Mouse (Mus musculus): ENCODE measurements around the gene Ssh2.

GRCm38 (mm10) chr11:77456866-77457265 lies 240.8 kb downstream of the Ssh2 start:
- no peak for TF ChIP-seq CTCF (IDR thresholded peaks at IDR 0.05; ENCODE audit: extremely low read depth, insufficient read depth, low read length)
- no peak for TF ChIP-seq POLR2A (IDR thresholded peaks at IDR 0.05; ENCODE audit: extremely low read depth, insufficient read depth, low read length)
